Mouse (Mus musculus) hindbrain, embryonic 10.5 days (tissue): ENCODE data around the gene Stard3. TPM values are rescaled to one million over a fixed set of nuclear protein-coding genes. Genes with fewer than 3 reads are reported as not detected.

Experiments
- DNase-seq: peaks from one replicate; pipeline ENCODE4 v3.0.0-alpha.2; 2017; ENCODE audit warnings: low spot score
- H3K27ac ChIP-seq: fragments of 300-500 bp; sonication (generic); 2 replicates; pipeline ENCODE4 v1.5.1; 2016; ENCODE audit warnings: mild to moderate bottlenecking, moderate library complexity
- H3K27me3 ChIP-seq: fragments of 300-500 bp; sonication (generic); 2 replicates; pipeline ENCODE4 v1.6.1; 2016; ENCODE audit warnings: mild to moderate bottlenecking; ENCODE audit not compliant: poor library complexity, insufficient read depth, severe bottlenecking
- H3K36me3 ChIP-seq: fragments of 300-500 bp; sonication (generic); 2 replicates; pipeline ENCODE4 v1.6.1; 2016; ENCODE audit warnings: mild to moderate bottlenecking, moderate library complexity
- H3K4me1 ChIP-seq: fragments of 300-500 bp; sonication (generic); replicated peaks from 2 replicates; pipeline ENCODE4 v1.6.1; 2016; ENCODE audit warnings: mild to moderate bottlenecking
- H3K4me3 ChIP-seq: fragments of 300-500 bp; sonication (generic); 2 replicates; pipeline ENCODE4 v1.5.1; 2016; ENCODE audit warnings: mild to moderate bottlenecking, moderate library complexity
- H3K9me3 ChIP-seq: fragments of 300-500 bp; sonication (generic); 2 replicates; pipeline ENCODE4 v1.6.1; 2016; ENCODE audit warnings: mild to moderate bottlenecking, moderate library complexity
- WGBS: fragments of 180-500 bp; shearing (Covaris S2); methylation state at CpG from one replicate; pipeline ENCODE4 v1.1.7; 2016; 5-methylcytosine and 5-hydroxymethylcytosine counted together
- polyA plus RNA-seq: library from polyadenylated mRNA; unstranded; fragments of >200 nt; fragmentation: Nextera tagmentation; extraction: Ambion mirVana; gene quantifications from 2 replicates; pipeline ENCODE4 v1.2.1, GENCODE M21; 2016

Gene Stard3
- polyA plus RNA-seq, 1 experiment from 2014 or later: 57.8 TPM

GRCm38 (mm10) chr11:98412273-98412796, 54.2 kb downstream of the Stard3 start, which contains the start of gene Erbb2:
TSS of gene Erbb2 (plus strand) at chr11:98412470.
- H3K4me3 ChIP-seq: peak within 1 kb of the TSS; percentile 76
- H3K4me1 ChIP-seq: peaks cover 61% of the 10 kb centered on the region
- no peaks in the 10 kb centered on the region for H3K9me3 ChIP-seq
- H3K27ac ChIP-seq: peak within 1 kb of the TSS; percentile 93
- H3K27me3 ChIP-seq: peaks cover 56% of the 10 kb centered on the region
- H3K36me3 ChIP-seq: no peaks in the 10 kb centered on the region
- under 1% methylated on average over 49 of the region's 49 CpGs for WGBS
- DNase-seq: peak; percentile 85

- no peaks in the 10 kb centered on the region for H3K36me3 ChIP-seq
- DNase-seq: peak; percentile 68
- H3K27me3 ChIP-seq: peaks cover 56% of the 10 kb centered on the region
- under 1% methylated on average over 40 of the region's 40 CpGs for WGBS
- H3K4me1 ChIP-seq: peaks cover 61% of the 10 kb centered on the region
- peak overlapping the region; percentile 93 for H3K27ac ChIP-seq
- no peaks in the 10 kb centered on the region for H3K9me3 ChIP-seq
- H3K4me3 ChIP-seq: peak overlapping the region; percentile 76
These were observed 54.7 kb downstream of the Stard3 start for GRCm38 (mm10) chr11:98412797-98413301.

- Histone ChIP-seq H3K36me3 (no peaks in the 10 kb centered on the region), H3K4me3 (peak overlapping the region; percentile 76), H3K27me3 (peaks cover 56% of the 10 kb centered on the region), H3K27ac (peak overlapping the region; percentile 93), H3K9me3 (no peaks in the 10 kb centered on the region), H3K4me1 (peaks cover 57% of the 10 kb centered on the region)
- DNase-seq: no peak
- 27% methylated on average over 7 of the region's 7 CpGs for WGBS
These were observed 55.6 kb downstream of the Stard3 start for GRCm38 (mm10) chr11:98413731-98414130.

DNA sequence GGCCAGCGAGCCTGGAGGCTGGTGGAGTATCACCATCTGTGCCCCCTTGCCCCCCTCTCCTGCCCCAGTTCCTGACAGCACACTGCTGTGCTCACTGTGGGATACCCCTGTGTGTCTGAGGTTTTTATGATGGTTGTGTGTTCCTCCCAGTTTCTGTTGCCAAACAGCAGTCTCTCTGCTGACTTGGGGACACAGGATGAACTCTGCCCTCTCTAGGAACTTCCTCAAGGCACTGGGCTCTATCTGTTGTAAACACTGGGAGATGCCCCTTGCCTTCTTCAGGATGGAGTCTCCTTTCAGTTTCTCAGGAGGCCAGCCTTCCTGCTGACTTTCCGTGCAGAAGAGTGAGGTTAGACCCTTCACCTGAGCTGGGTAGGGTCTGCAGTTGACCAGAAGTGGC, 56.0 kb downstream of the Stard3 start:
- DNase-seq: no peak
- 22% methylated on average over 2 of the region's 2 CpGs for WGBS
- H3K9me3 ChIP-seq: no peaks in the 10 kb centered on the region
- H3K27me3 ChIP-seq: peaks cover 56% of the 10 kb centered on the region
- no peaks in the 10 kb centered on the region for H3K36me3 ChIP-seq
- H3K27ac ChIP-seq: no peak overlapping the region
- H3K4me3 ChIP-seq: peak overlapping the region; percentile 76
- H3K4me1 ChIP-seq: peaks cover 53% of the 10 kb centered on the region

- Histone ChIP-seq H3K4me3 (no peak overlapping the region), H3K27ac (no peak overlapping the region), H3K36me3 (peaks cover 24% of the 10 kb centered on the region), H3K9me3 (no peaks in the 10 kb centered on the region), H3K27me3 (peaks cover 28% of the 10 kb centered on the region), H3K4me1 (peaks cover 35% of the 10 kb centered on the region)
- 83% methylated on average over 1 of the region's 1 CpGs for WGBS
- no peak for DNase-seq
These were observed 58.9 kb downstream of the Stard3 start for GRCm38 (mm10) chr11:98417074-98417473.

DNA sequence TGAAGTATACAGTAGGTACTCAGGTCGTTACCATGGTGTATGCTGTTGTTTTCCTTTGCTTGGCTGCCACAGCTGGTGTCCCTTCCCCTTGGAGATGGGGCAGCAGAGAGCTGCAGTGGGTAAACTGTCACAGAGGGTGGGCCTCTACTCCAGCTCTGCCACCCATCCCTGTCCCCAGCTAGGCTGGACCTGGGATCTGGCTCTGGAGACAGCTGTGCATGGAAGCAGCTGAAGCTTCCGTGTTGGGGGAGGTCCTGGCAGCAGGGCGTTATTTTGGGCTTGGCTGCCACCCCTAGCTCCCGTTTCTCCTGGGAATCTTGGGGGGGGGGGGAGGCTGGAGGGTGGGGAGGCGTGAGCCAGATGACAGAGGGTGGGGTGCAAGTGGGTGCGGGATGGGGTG, 60.1 kb downstream of the Stard3 start:
- peaks cover 17% of the 10 kb centered on the region for H3K27me3 ChIP-seq
- no peak for DNase-seq
- peaks cover 23% of the 10 kb centered on the region for H3K4me1 ChIP-seq
- H3K9me3 ChIP-seq: no peaks in the 10 kb centered on the region
- H3K36me3 ChIP-seq: peaks cover 36% of the 10 kb centered on the region
- no peak overlapping the region for H3K4me3 ChIP-seq
- 76% methylated on average over 6 of the region's 6 CpGs for WGBS
- 0 out of 2 replicates have a peak overlapping the region, but pooled peaks have one; percentile 25 for H3K27ac ChIP-seq

- no peak overlapping the region for H3K4me3 ChIP-seq
- H3K4me1 ChIP-seq: peaks cover 15% of the 10 kb centered on the region
- H3K36me3 ChIP-seq: peaks cover 42% of the 10 kb centered on the region
- no peak overlapping the region for H3K27ac ChIP-seq
- 83% methylated on average over 10 of the region's 10 CpGs for WGBS
- no peaks in the 10 kb centered on the region for H3K9me3 ChIP-seq
- no peak for DNase-seq
- peaks cover 15% of the 10 kb centered on the region; the same call in 1 of the 2 replicates for H3K27me3 ChIP-seq
These were observed 60.9 kb downstream of the Stard3 start for GRCm38 (mm10) chr11:98418939-98419547.

DNA sequence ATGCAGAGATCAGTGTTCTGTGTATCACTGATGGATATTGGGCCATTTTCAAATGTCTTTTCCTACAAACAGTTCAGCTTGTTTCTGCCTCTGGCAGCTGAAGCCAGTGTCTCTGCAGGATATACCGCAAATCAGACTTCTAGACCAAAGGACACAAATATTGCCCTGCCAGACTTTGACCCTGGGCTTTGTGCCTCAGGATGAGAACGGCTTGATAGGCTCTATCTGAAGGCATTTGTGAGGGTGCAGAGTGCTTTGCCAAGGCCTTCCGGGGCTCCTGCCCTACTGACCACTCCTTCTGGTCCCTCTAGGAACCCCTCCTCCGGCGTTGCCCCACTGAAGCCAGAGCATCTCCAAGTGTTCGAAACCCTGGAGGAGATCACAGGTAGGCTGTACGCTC, 68.4 kb downstream of the Stard3 start:
- H3K9me3 ChIP-seq: no peaks in the 10 kb centered on the region
- H3K36me3 ChIP-seq: peaks cover 89% of the 10 kb centered on the region
- H3K27me3 ChIP-seq: no peaks in the 10 kb centered on the region
- no peak for DNase-seq
- H3K4me3 ChIP-seq: no peak overlapping the region
- WGBS: 92% methylated on average over 7 of the region's 7 CpGs
- no peak overlapping the region for H3K27ac ChIP-seq
- H3K4me1 ChIP-seq: 0 out of 2 replicates have a peak, but pooled peaks cover 3% of the 10 kb centered on the region

DNA sequence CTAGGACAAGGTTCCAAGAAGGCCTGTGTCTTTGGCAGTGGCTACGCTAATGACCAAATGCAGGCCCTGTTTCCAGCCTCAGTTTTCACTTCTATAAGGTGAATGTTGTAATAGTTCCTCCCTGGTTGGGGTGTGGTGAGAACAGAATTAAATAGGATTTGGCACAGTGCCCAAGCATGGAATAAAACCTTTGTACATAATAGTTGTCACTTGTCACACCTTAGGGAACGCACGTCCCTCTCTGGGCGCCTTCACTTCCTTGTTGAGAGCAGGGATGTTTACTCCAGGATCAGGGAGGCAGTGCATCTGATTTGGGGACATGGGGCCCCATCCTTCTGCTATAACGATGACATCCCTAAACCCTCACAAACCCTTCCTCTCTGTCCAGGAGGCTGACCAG, 70.3 kb downstream of the Stard3 start:
- Histone ChIP-seq H3K4me3 (no peak overlapping the region), H3K27me3 (no peaks in the 10 kb centered on the region), H3K9me3 (no peaks in the 10 kb centered on the region), H3K36me3 (peaks cover 86% of the 10 kb centered on the region), H3K4me1 (0 out of 2 replicates have a peak, but pooled peaks cover 3% of the 10 kb centered on the region), H3K27ac (no peak overlapping the region)
- WGBS: 94% methylated on average over 5 of the region's 5 CpGs
- DNase-seq: no peak

Other genes with a start within 250 kb of the Stard3 start
- 23.4 and 23.8 TPM in 2 replicates for gene Fbxl20, start 208.0 kb upstream of the Stard3 start, polyA plus RNA-seq
- 62.8 and 73.0 TPM in 2 replicates for gene Med1, start 165.1 kb upstream of the Stard3 start, polyA plus RNA-seq
- gene Cdk12, start 155.3 kb upstream of the Stard3 start, polyA plus RNA-seq: 10.2 and 12.6 TPM in 2 replicates
- 0.07 and 0.13 TPM in 2 replicates for gene Neurod2, start 28.7 kb upstream of the Stard3 start, polyA plus RNA-seq
- 1.0 and 1.3 TPM in 2 replicates for gene Ppp1r1b, start 10.0 kb upstream of the Stard3 start, polyA plus RNA-seq
- gene Tcap, start 25.4 kb downstream of the Stard3 start, polyA plus RNA-seq: 0.17 and 0.29 TPM in 2 replicates
- gene Pnmt, start 28.1 kb downstream of the Stard3 start, polyA plus RNA-seq: 0.65 and 1.2 TPM in 2 replicates
- gene Pgap3, start 42.1 kb downstream of the Stard3 start, polyA plus RNA-seq: 9.3 and 9.8 TPM in 2 replicates
- 23.3 TPM in 2 replicates for gene Erbb2, start 54.1 kb downstream of the Stard3 start, polyA plus RNA-seq
- gene Mien1, start 80.6 kb downstream of the Stard3 start, polyA plus RNA-seq: 120 and 161 TPM in 2 replicates
- 3.6 and 8.6 TPM in 2 replicates for gene Grb7, start 88.0 kb downstream of the Stard3 start, polyA plus RNA-seq
- gene Ikzf3, start 187.7 kb downstream of the Stard3 start, polyA plus RNA-seq: 0.07 and 0.11 TPM in 2 replicates
- gene Zpbp2, start 192.7 kb downstream of the Stard3 start, polyA plus RNA-seq: 0.14 and 0.37 TPM in 2 replicates
- 59.4 and 66.2 TPM in 2 replicates for gene Ormdl3, start 229.0 kb downstream of the Stard3 start, polyA plus RNA-seq
- gene Lrrc3c, start 239.9 kb downstream of the Stard3 start, polyA plus RNA-seq: not detected in 2 replicates